Mouse (Mus musculus) intestine, embryonic 16.5 days (tissue): ENCODE measurements around the gene Atf7. TPM values are rescaled to one million over a fixed set of nuclear protein-coding genes. Genes with fewer than 3 reads are reported as not detected.

ENCODE experiments used
- ATAC-seq: fragments of 200-750 bp; cut with Nextera tagmentation; 2 replicates; pipeline ENCODE4 v1.8.0; 2017; ENCODE audit warnings: moderate TSS enrichment, moderate library complexity
- H3K27ac ChIP-seq: fragments of 300-500 bp; sonication (generic); 2 replicates; pipeline ENCODE4 v1.5.1; 2014; ENCODE audit warnings: mild to moderate bottlenecking, low read length
- H3K27me3 ChIP-seq: fragments of 300-500 bp; sonication (generic); replicated peaks from 2 replicates; pipeline ENCODE4 v1.6.1; 2014; ENCODE audit warnings: low read length, control low read depth, mixed read lengths; ENCODE audit not compliant: control insufficient read depth, insufficient read depth
- H3K36me3 ChIP-seq: fragments of 300-500 bp; sonication (generic); 2 replicates; pipeline ENCODE4 v1.6.1; 2014; ENCODE audit warnings: low read length, control low read depth; ENCODE audit not compliant: control insufficient read depth, insufficient read depth
- H3K4me1 ChIP-seq: fragments of 300-500 bp; sonication (generic); 2 replicates; pipeline ENCODE4 v1.6.1; 2014; ENCODE audit warnings: low read length, control low read depth, mixed read lengths; ENCODE audit not compliant: control insufficient read depth, insufficient read depth
- H3K4me2 ChIP-seq: fragments of 300-500 bp; sonication (generic); 2 replicates; pipeline ENCODE4 v1.6.1; 2014; ENCODE audit warnings: low read depth, low read length, control low read depth
- H3K4me3 ChIP-seq: fragments of 300-500 bp; sonication (generic); 2 replicates; pipeline ENCODE4 v1.5.1; 2014; ENCODE audit warnings: mild to moderate bottlenecking, low read length
- H3K9ac ChIP-seq: fragments of 300-500 bp; sonication (generic); 2 replicates; pipeline ENCODE4 v1.6.1; 2014; ENCODE audit warnings: low read depth, low read length
- H3K9me3 ChIP-seq: fragments of 300-500 bp; sonication (generic); 2 replicates; pipeline ENCODE4 v1.6.1; 2016; ENCODE audit warnings: low read length, control low read depth; ENCODE audit not compliant: control insufficient read depth
- WGBS: fragments of 180-500 bp; shearing (Covaris S2); extraction: QIAGEN DNeasy Blood & Tissue Kit; methylation state at CpG from one replicate; pipeline ENCODE4 v1.1.7; 2014; 5-methylcytosine and 5-hydroxymethylcytosine counted together
- polyA plus RNA-seq: library from polyadenylated mRNA; unstranded; fragments of >200 nt; fragmentation: Nextera tagmentation; extraction: Ambion mirVana; gene quantifications from 2 replicates; pipeline ENCODE4 v1.2.1, GENCODE M21; 2015

The Atf7 gene
- polyA plus RNA-seq, 1 experiment from 2014 or later = 21.9 TPM

DNA sequence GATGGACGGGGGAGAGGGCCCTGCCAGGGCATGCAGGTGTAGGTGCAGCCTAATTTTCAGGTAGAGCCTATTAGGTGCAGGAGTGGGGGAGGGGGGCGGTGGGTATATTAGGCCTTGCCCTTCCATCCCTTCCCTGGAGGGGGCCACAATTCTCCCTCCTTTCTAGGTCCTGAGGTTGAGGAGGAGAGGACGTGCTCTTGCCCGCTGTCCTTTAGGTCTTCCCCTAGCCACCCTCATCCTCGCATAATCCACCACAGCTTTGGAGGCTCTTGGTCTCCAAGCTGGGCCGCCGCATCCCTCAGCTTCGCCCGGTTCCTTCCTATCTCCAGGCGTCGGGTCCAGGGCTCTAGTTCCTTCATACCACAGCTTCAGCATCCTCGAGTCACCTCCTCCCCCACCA, 109.0 kb downstream of the Atf7 start:
- H3K4me1 ChIP-seq = peaks cover 30% of the 10 kb centered on the region
- no peak for ATAC-seq
- H3K9me3 ChIP-seq = no peaks in the 10 kb centered on the region
- WGBS = 5% methylated on average over 12 of the region's 12 CpGs
- H3K4me3 ChIP-seq = peak overlapping the region; percentile 71
- peak overlapping the region; percentile 69 for H3K27ac ChIP-seq
- H3K27me3 ChIP-seq = no peaks in the 10 kb centered on the region
- peak overlapping the region; percentile 74 for H3K9ac ChIP-seq
- H3K36me3 ChIP-seq = no peaks in the 10 kb centered on the region
- H3K4me2 ChIP-seq = peak overlapping the region; percentile 92

DNA sequence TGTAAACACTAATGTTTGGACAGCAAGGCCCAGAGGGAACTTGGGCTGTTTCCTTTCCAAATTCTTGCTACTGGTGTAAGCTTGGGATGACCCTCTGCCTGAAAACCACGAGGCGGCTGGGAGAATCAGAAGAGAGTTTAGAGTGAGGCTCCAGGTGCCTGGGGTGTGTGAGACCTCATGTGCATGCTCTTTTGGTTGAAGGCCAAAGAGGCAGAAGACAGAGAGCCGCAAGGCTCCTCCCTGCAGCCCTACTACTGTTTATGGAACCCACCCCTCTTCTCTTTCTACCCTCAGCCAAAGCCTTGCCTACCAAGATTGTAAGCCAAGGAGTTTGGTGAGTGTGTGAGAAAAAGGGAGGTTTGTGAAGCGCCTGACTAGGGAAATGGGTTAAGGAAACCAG, 109.5 kb downstream of the Atf7 start:
- H3K4me2 ChIP-seq = peak overlapping the region; percentile 92
- H3K4me3 ChIP-seq = peak overlapping the region; percentile 71
- H3K27ac ChIP-seq = no peak overlapping the region; the same call in 1 of the 2 replicates
- H3K36me3 ChIP-seq = no peaks in the 10 kb centered on the region
- H3K9ac ChIP-seq = peak overlapping the region; percentile 74; the same call in 1 of the 2 replicates
- 56% methylated on average over 4 of the region's 4 CpGs for WGBS
- H3K27me3 ChIP-seq = no peaks in the 10 kb centered on the region
- peaks cover 34% of the 10 kb centered on the region for H3K4me1 ChIP-seq
- H3K9me3 ChIP-seq = no peaks in the 10 kb centered on the region
- ATAC-seq = no peak

DNA sequence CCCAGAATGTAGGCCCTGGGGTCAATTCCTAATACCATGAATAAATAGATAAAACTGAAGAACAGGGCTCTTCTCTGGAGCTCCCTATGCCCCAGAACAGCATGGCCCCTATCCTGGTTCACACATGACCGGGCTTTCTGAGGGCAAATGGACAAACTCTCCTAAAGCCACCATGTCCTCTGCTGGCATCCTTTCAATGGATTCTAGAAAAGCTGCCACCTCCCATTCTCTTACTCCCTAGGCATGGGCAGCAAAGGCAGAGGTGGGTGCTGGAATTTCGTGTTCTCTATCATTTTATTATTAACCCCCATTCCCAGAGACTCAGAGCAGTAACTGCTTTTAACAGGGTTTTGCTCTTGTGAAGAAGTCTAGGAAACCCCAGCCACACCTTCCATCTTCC, 110.0 kb downstream of the Atf7 start:
- ATAC-seq = no peak
- Histone ChIP-seq H3K4me2 (no peak overlapping the region), H3K4me1 (peaks cover 31% of the 10 kb centered on the region), H3K27ac (no peak overlapping the region), H3K9ac (no peak overlapping the region), H3K36me3 (no peaks in the 10 kb centered on the region), H3K9me3 (no peaks in the 10 kb centered on the region), H3K4me3 (no peak overlapping the region), H3K27me3 (no peaks in the 10 kb centered on the region)
- 90% methylated on average over 2 of the region's 2 CpGs for WGBS

DNA sequence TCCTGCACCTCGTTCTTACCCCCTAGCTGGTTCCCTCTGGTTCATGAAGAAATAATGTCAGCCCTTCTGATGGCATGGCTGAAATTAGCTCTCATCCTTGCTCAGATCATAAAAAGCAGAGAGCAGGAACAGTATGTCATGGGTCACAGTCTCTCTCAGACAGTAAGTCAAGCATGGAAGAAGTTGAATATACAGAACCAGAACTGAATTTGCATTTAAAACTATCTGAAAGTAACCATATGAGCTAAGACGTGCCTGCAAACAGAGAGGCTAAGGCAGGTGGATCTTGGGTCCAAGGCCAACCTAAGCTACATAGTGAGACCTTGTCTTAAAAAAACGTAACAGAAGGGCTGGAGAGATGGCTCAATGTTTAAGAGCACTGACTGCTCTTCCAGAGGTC, 112.3 kb downstream of the Atf7 start:
- H3K27me3 ChIP-seq = no peaks in the 10 kb centered on the region
- H3K4me3 ChIP-seq = no peak overlapping the region
- no peak overlapping the region for H3K9ac ChIP-seq
- 80% methylated on average over 3 of the region's 3 CpGs for WGBS
- no peak overlapping the region for H3K27ac ChIP-seq
- no peak overlapping the region for H3K4me2 ChIP-seq
- no peaks in the 10 kb centered on the region for H3K9me3 ChIP-seq
- H3K36me3 ChIP-seq = no peaks in the 10 kb centered on the region
- no peak for ATAC-seq
- H3K4me1 ChIP-seq = peaks cover 20% of the 10 kb centered on the region

DNA sequence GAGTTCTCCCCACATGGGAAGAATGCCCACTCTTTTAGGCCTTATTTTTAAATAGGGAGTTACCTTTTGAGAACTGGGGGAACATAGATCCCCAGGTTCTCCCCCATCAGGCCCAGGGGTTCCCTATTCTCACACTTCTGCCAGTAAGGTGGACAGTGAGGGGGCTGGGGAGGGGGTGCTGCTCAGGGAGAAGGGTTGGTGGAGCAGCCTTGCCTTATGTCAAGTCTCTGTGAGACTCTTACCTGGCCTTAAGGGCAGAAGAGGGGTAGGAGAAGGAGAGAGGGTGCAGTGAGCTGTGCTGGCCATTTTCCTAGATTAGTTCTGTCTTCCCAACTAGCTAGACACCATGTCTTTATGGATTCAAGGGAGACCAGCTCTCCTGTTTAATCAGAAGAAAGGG, 112.8 kb downstream of the Atf7 start:
- no peaks in the 10 kb centered on the region for H3K36me3 ChIP-seq
- no peak overlapping the region for H3K4me3 ChIP-seq
- no peak overlapping the region for H3K4me2 ChIP-seq
- H3K9me3 ChIP-seq = no peaks in the 10 kb centered on the region
- no peaks in the 10 kb centered on the region for H3K27me3 ChIP-seq
- no peak overlapping the region for H3K9ac ChIP-seq
- no peak overlapping the region for H3K27ac ChIP-seq
- H3K4me1 ChIP-seq = peaks cover 20% of the 10 kb centered on the region
- no peak for ATAC-seq

DNA sequence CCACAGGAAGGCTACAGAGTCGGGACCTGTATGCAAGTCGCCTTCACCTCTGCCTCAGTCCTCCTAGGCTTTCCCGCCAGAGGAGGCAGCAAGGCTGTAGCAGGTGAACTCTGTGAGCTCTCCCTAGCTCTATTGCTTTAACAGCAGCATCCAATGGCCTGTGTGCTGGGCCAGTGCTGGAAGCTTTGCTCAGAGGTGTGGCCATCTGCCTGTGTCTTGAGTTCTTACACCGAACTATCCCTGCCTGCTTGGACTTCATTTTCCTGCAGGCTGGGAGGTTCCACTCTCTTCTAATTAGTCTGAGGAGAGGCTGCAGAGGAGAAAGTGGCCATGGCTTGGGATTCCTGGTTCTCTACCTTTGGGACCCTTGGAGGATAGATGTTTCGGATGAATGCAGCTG, 113.3 kb downstream of the Atf7 start:
- H3K4me3 ChIP-seq = no peak overlapping the region
- WGBS = 38% methylated on average over 5 of the region's 5 CpGs
- H3K4me2 ChIP-seq = no peak overlapping the region
- no peaks in the 10 kb centered on the region for H3K27me3 ChIP-seq
- ATAC-seq = no peak
- 0 out of 2 replicates have a peak overlapping the region, but pooled peaks have one; percentile 35 for H3K9ac ChIP-seq
- peaks cover 20% of the 10 kb centered on the region for H3K4me1 ChIP-seq
- no peaks in the 10 kb centered on the region for H3K9me3 ChIP-seq
- H3K27ac ChIP-seq = 0 out of 2 replicates have a peak overlapping the region, but pooled peaks have one; percentile 72
- no peaks in the 10 kb centered on the region for H3K36me3 ChIP-seq

DNA sequence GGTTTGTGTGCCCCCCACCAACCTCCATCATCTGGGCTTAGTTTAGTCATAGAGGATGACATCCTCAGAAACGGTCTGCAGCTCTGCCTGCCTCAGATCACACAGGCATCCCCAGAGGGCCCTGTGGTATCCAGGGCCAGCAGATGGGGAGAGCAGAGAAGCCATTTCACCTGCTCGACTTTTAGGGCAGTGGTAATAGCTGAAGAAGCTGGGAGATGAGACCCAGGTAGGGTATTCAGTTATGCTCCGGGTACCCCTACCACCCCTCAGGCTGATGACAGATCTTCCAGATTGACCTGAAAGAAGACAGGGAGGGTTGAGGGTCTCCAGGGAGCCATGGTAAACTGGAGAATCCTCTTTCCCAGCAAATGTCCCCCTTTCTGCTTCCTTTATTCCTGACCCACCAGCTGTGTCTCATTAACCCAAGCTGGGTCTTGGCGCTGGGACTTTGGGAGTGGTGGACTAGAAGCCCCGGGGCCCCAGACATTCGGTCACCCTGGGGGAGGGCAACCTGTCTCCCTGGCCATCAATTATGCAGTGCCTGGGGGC, 113.9 kb downstream of the Atf7 start:
- no peaks in the 10 kb centered on the region for H3K36me3 ChIP-seq
- H3K4me3 ChIP-seq = no peak overlapping the region
- no peaks in the 10 kb centered on the region for H3K9me3 ChIP-seq
- ATAC-seq = no peak
- peaks cover 22% of the 10 kb centered on the region for H3K4me1 ChIP-seq
- H3K4me2 ChIP-seq = peak overlapping the region; percentile 98; the same call in 1 of the 2 replicates
- H3K27me3 ChIP-seq = no peaks in the 10 kb centered on the region
- 19% methylated on average over 6 of the region's 6 CpGs for WGBS
- 0 out of 2 replicates have a peak overlapping the region, but pooled peaks have one; percentile 0 for H3K9ac ChIP-seq
- peak overlapping the region; percentile 72; the same call in 1 of the 2 replicates for H3K27ac ChIP-seq

DNA sequence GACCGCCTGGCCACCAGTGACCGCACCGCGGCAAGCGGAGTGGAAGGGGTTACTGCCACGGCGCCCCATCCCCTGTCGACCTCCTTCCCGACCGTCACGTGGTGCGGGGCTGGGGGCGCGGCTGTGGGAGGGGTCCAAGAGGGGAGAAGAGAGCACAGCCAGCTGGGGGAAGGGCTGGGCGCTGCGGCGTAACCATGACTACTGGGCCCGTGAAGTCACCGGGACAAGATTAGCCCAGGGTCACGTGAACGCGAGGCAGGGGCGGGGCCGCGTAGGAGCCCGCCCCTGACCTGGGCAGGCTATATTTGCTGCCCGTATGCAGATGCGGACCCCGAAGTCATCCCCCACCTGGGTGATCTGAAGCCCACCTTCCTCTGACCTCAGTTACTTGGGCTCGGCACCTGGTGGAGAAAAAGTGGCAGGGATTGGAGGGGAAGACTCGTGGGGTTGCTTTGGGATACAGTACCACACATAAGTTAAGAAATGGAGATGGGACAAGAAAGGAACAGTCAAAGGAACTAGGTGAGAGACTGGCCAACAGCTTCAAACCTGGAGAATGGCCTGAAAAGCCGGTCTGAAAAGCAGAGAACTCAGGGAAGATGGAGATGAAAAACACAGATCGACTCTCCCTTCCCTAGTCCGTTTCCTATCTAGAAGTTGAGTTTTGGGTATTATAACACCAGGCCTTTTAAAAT, 114.5 kb downstream of the Atf7 start:
- no peaks in the 10 kb centered on the region for H3K9me3 ChIP-seq
- H3K4me1 ChIP-seq = peaks cover 20% of the 10 kb centered on the region

DNA sequence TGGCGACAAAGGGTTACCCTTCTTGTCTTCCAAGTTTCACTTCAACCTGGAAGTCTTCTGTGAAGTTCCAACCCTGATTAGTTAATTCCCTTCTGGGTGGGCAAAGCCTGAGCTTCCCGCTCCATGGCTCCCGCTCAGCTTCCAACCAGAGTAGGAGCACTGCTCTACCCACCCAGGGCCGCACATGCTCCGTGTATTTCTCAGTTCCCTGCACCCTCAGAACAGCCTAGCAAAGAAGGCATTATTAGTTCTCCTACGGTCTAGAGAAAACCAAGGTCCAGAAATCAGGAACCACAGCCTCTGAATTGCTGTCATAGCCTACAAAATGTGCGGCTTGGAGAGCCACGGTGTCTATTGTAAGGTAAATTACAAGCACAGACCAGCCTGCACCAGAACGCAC, 115.2 kb downstream of the Atf7 start:
- WGBS = 6% methylated on average over 9 of the region's 9 CpGs
- peak overlapping the region; percentile 98 for H3K4me2 ChIP-seq
- H3K9ac ChIP-seq = peak overlapping the region; percentile 77
- peak overlapping the region; percentile 72 for H3K27ac ChIP-seq
- H3K4me3 ChIP-seq = peak overlapping the region; percentile 77
- no peaks in the 10 kb centered on the region for H3K9me3 ChIP-seq
- H3K36me3 ChIP-seq = 0 out of 2 replicates have a peak, but pooled peaks cover under 1% of the 10 kb centered on the region
- H3K4me1 ChIP-seq = peaks cover 19% of the 10 kb centered on the region
- peak; percentile 43 for ATAC-seq
- H3K27me3 ChIP-seq = no peaks in the 10 kb centered on the region

More for the DNA sequence above, 114.5 kb downstream of the Atf7 start:
- peak overlapping the region; percentile 77 for H3K4me3 ChIP-seq
- H3K27me3 ChIP-seq = no peaks in the 10 kb centered on the region
- H3K27ac ChIP-seq = peak overlapping the region; percentile 72
- H3K36me3 ChIP-seq = no peaks in the 10 kb centered on the region
- ATAC-seq = peak; percentile 93
- peak overlapping the region; percentile 77 for H3K9ac ChIP-seq
- H3K4me2 ChIP-seq = peak overlapping the region; percentile 98
- WGBS = 3% methylated on average over 34 of the region's 34 CpGs
